Mouse (Mus musculus) limb, embryonic 14.5 days (tissue): ENCODE results near the gene Olfr788. TPM values are rescaled to one million over a fixed set of nuclear protein-coding genes. Genes with fewer than 3 reads are reported as not detected.

Experiments
- ATAC-seq: fragments of 200-750 bp; cut with Nextera tagmentation; 2 replicates; pipeline ENCODE4 v1.8.0; 2017; ENCODE audit warnings: low read depth, moderate number of reproducible peaks, moderate TSS enrichment; ENCODE audit not compliant: low FRiP score
- DNase-seq: peaks from one replicate; pipeline ENCODE4 v3.0.0-alpha.2; 2015; ENCODE audit warnings: low spot score
- H3K27ac ChIP-seq: fragments of 300-500 bp; sonication (generic); replicated peaks from 2 replicates; pipeline ENCODE4 v1.5.1; 2014; ENCODE audit warnings: low read depth, mild to moderate bottlenecking, low read length, moderate library complexity, mixed read lengths
- H3K27me3 ChIP-seq: fragments of 300-500 bp; sonication (generic); 2 replicates; pipeline ENCODE4 v1.6.1; 2014; ENCODE audit warnings: low read length, mixed read lengths; ENCODE audit not compliant: control insufficient read depth, insufficient read depth
- H3K36me3 ChIP-seq: fragments of 300-500 bp; sonication (generic); 2 replicates; pipeline ENCODE4 v1.6.1; 2014; ENCODE audit warnings: mild to moderate bottlenecking, low read length, moderate library complexity, mixed read lengths; ENCODE audit not compliant: control insufficient read depth, insufficient read depth
- H3K4me1 ChIP-seq: fragments of 300-500 bp; sonication (generic); 2 replicates; pipeline ENCODE4 v1.6.1; 2014; ENCODE audit warnings: antibody characterized with exemption, low read length, mixed read lengths; ENCODE audit not compliant: control insufficient read depth, insufficient read depth
- H3K4me2 ChIP-seq: fragments of 300-500 bp; sonication (generic); replicated peaks from 2 replicates; pipeline ENCODE4 v1.6.1; 2014; ENCODE audit warnings: low read depth, mild to moderate bottlenecking, low read length, moderate library complexity; ENCODE audit not compliant: severe bottlenecking
- H3K4me3 ChIP-seq: fragments of 300-500 bp; sonication (generic); replicated peaks from 2 replicates; pipeline ENCODE4 v1.5.1; 2014; ENCODE audit warnings: low read length
- H3K9ac ChIP-seq: fragments of 300-500 bp; sonication (generic); 2 replicates; pipeline ENCODE4 v1.6.1; 2014; ENCODE audit warnings: mild to moderate bottlenecking, low read depth, low read length, moderate library complexity; ENCODE audit not compliant: severe bottlenecking
- H3K9me3 ChIP-seq: fragments of 300-500 bp; sonication (generic); 2 replicates; pipeline ENCODE4 v1.6.1; 2016; ENCODE audit warnings: low read length; ENCODE audit not compliant: control insufficient read depth
- POLR2A ChIP-seq: fragments of 200-500 bp; IDR thresholded peaks from 2 replicates; pipeline ENCODE4 v1.8.0; 2012; ENCODE audit warnings: inconsistent platforms, mild to moderate bottlenecking, moderate library complexity, borderline replicate concordance; ENCODE audit not compliant: insufficient read depth, insufficient read length; ENCODE audit errors: extremely low read depth
- whole genome bisulfite sequencing: fragments of 180-500 bp; shearing (Covaris S2); extraction: QIAGEN DNeasy Blood & Tissue Kit; methylation state at CpG from one replicate; pipeline ENCODE4 v1.1.7; 2014; 5-methylcytosine and 5-hydroxymethylcytosine counted together
- polyA plus RNA-seq, 2 experiments: library from polyadenylated mRNA; depleted of rRNA in 1 of 2; stranded (reverse) in 1 of 2; unstranded in 1 of 2; fragments of >200 nt; fragmentation: Nextera tagmentation in 1 of 2; extraction: Ambion mirVana in 1 of 2; gene quantifications; 2 replicates each; pipeline versions ENCODE4 v1.2.1 to v1.2.3; 2012 to 2014

Olfr788 gene
- not detected in 2 replicates for polyA plus RNA-seq (2012; rRNA removed)
- not detected in 2 replicates for polyA plus RNA-seq (2014; fragmentation: Nextera tagmentation; extraction: Ambion mirVana)

DNA sequence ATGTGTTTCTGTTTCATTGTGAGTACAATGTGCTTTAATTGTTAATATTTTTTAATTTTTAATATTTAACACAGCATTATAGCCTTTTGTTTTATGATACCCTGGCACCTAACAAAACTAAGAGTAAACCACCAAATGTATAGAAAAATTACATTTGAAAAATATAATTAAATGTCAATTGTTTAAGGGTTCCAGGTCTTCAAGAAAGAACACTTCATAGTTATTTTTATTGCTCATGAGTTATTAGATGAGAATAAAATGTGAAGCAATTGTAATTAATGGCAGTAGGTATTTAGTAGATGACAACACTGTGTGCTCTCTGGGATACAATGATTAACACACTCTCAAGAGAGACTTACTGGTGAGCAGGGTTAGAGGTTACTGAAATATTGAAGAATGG, at the start of gene Olfr788:
TSS of gene Olfr788 (plus strand) at position 301 of the 400 bp plus-strand sequence.
- Histone ChIP-seq H3K9me3 (no peaks in the 10 kb centered on the region), H3K27me3 (no peaks in the 10 kb centered on the region), H3K4me3 (no peak within 1 kb of the TSS), H3K27ac (no peak within 1 kb of the TSS), H3K4me1 (no peaks in the 10 kb centered on the region), H3K36me3 (no peaks in the 10 kb centered on the region), H3K4me2 (no peak within 1 kb of the TSS), H3K9ac (no peak within 1 kb of the TSS)
- ATAC-seq (no peak), DNase-seq (no peak)
- no peak for TF ChIP-seq POLR2A

DNA sequence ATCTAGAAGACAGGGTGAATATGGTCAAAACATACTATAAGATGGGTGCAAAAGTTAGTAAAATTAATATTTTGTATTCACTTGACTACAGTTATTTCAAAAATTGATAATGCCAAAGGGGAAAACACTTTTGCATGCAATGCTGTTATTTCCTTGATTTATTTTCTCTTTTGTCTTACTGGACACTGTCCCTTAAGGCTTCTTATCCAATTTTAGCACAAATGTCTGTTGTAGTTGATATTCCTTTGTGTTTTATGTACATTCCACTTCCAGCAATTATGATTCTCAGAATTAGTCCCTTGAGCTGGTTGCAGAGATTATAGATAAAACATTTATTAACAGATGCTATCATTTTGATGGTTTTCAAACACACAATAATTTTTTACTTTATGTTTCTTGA, 43.8 kb upstream of the Olfr788 start, which contains the start of gene Olfr786:
TSS of gene Olfr786 (plus strand) at position 301 of the 400 bp plus-strand sequence.
- H3K9me3 ChIP-seq: no peaks in the 10 kb centered on the region
- no peaks in the 10 kb centered on the region for H3K36me3 ChIP-seq
- ATAC-seq: no peak
- H3K27me3 ChIP-seq: no peaks in the 10 kb centered on the region
- DNase-seq: no peak
- no peak for TF ChIP-seq POLR2A
- no peak within 1 kb of the TSS for H3K27ac ChIP-seq
- H3K4me3 ChIP-seq: no peak within 1 kb of the TSS
- no peak within 1 kb of the TSS for H3K4me2 ChIP-seq
- no peak within 1 kb of the TSS for H3K9ac ChIP-seq
- no peaks in the 10 kb centered on the region for H3K4me1 ChIP-seq

DNA sequence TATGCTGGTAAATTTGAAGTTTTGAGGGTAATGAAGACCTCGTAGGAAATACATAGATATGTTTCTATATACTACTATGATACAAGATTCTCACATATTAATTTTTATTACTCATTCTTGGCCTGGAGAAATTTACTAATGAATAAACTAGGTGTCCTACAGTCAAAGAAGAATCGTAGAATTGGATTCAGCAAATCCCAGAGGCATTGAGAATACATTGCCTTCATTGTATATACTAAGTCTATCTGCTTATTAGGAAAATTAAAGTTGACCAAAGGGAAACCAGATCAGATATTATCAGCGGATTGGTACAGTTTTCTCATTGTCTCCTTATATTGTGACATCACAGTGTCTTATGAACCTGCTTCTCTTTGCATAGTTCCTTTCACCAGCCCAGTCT, 9.2 kb upstream of the Olfr788 start, which contains the start of gene Olfr787:
TSS of gene Olfr787 (plus strand) at position 301 of the 400 bp plus-strand sequence.
- Histone ChIP-seq H3K27ac (no peak within 1 kb of the TSS), H3K36me3 (no peaks in the 10 kb centered on the region), H3K9me3 (no peaks in the 10 kb centered on the region), H3K27me3 (no peaks in the 10 kb centered on the region), H3K4me2 (no peak within 1 kb of the TSS), H3K4me1 (no peaks in the 10 kb centered on the region), H3K4me3 (no peak within 1 kb of the TSS), H3K9ac (no peak within 1 kb of the TSS)
- DNase-seq: no peak
- WGBS: 81% methylated on average over 3 of the region's 3 CpGs
- TF ChIP-seq POLR2A: no peak
- no peak for ATAC-seq

DNA sequence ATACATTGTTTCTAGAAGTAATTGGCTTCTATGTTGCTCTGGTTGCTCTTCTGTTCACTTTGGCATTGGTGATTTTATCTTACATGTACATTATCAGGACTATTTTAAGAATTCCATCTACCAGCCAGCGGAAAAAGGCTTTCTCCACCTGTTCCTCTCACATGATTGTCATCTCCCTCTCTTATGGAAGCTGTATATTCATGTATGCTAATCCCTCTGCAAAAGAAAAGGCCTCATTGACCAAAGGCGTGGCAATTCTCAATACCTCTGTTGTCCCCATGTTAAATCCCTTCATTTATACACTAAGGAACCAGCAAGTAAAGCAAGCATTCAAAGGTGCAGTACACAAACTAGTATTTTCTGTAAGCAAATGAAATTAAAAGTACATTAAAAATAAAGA, 2.5 kb downstream of the Olfr788 start:
- no peaks in the 10 kb centered on the region for H3K27me3 ChIP-seq
- no peaks in the 10 kb centered on the region for H3K9me3 ChIP-seq
- H3K9ac ChIP-seq: no peak overlapping the region
- 71% methylated on average over 2 of the region's 2 CpGs for WGBS
- no peak for TF ChIP-seq POLR2A
- H3K4me2 ChIP-seq: no peak overlapping the region
- no peak overlapping the region for H3K27ac ChIP-seq
- no peak overlapping the region for H3K4me3 ChIP-seq
- no peaks in the 10 kb centered on the region for H3K4me1 ChIP-seq
- H3K36me3 ChIP-seq: no peaks in the 10 kb centered on the region
- ATAC-seq (no peak), DNase-seq (no peak)

DNA sequence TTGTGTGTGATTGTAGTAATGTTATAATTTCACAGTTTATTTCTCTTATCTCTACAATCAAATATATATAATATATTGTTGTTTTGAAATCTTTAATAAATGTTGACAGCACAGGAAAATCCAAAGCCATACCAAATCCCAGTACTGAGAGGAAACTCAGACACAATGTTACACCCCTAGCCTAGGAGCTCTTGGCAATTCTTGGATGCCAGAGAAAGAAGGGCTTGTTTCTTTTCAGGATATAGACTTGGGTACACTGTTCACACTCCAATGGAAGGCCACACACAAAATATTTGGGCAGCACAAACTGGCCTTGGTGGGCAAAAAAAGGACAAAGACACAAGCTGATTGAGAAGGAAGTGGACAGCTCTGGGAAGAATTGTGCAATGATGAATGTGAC, 2.9 kb downstream of the Olfr788 start:
- TF ChIP-seq POLR2A: no peak
- Histone ChIP-seq H3K36me3 (no peaks in the 10 kb centered on the region), H3K9me3 (no peaks in the 10 kb centered on the region), H3K27me3 (no peaks in the 10 kb centered on the region), H3K4me2 (no peak overlapping the region), H3K9ac (no peak overlapping the region), H3K27ac (no peak overlapping the region), H3K4me3 (no peak overlapping the region), H3K4me1 (no peaks in the 10 kb centered on the region)
- DNase-seq: no peak
- no peak for ATAC-seq

DNA sequence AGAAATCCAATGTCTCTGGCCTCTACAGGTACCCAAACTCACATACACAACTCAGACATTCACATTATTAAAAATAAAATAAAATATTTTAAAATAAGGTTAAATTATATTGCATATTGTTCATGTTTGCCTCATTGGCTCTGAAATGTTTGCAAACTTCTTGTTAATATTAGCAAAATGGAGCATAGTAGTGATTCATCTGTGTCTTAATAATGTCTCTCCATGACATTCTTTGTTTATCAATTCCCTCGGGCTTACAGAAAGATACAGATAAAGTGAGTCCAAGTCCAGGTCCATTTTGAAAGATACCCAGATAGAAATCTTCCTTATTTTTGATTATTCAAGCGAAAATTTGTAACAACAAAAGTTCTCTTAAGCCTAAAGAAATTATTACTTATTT, 13.7 kb downstream of the Olfr788 start, which contains the start of gene Olfr789:
TSS of gene Olfr789 (plus strand) at position 301 of the 400 bp plus-strand sequence.
- Histone ChIP-seq H3K27me3 (no peaks in the 10 kb centered on the region), H3K9me3 (no peaks in the 10 kb centered on the region), H3K36me3 (no peaks in the 10 kb centered on the region), H3K9ac (no peak within 1 kb of the TSS), H3K27ac (no peak within 1 kb of the TSS), H3K4me3 (no peak within 1 kb of the TSS), H3K4me2 (no peak within 1 kb of the TSS), H3K4me1 (no peaks in the 10 kb centered on the region)
- 67% methylated on average over 2 of the region's 2 CpGs for WGBS
- no peak for DNase-seq
- TF ChIP-seq POLR2A: no peak
- ATAC-seq: no peak
